Mouse (Mus musculus) kidney, embryonic 16.5 days (tissue): ENCODE results near the gene 5330417C22Rik. TPM values are rescaled to one million over a fixed set of nuclear protein-coding genes. Genes with fewer than 3 reads are reported as not detected.

Experiments used
- ATAC-seq: fragments of 200-750 bp; cut with Nextera tagmentation; 2 replicates; pipeline ENCODE4 v1.8.0; 2017; ENCODE audit warnings: moderate TSS enrichment; ENCODE audit not compliant: low FRiP score, low TSS enrichment
- H3K27ac ChIP-seq: fragments of 300-500 bp; sonication (generic); 2 replicates; pipeline ENCODE4 v1.5.1; 2014; ENCODE audit warnings: low read length
- H3K27me3 ChIP-seq: fragments of 300-500 bp; sonication (generic); 2 replicates; pipeline ENCODE4 v1.6.1; 2014; ENCODE audit warnings: low read length, control low read depth, mixed read lengths; ENCODE audit not compliant: insufficient read depth
- H3K36me3 ChIP-seq: fragments of 300-500 bp; sonication (generic); 2 replicates; pipeline ENCODE4 v1.6.1; 2014; ENCODE audit warnings: low read length, control low read depth, mixed read lengths; ENCODE audit not compliant: insufficient read depth
- H3K4me1 ChIP-seq: fragments of 300-500 bp; sonication (generic); 2 replicates; pipeline ENCODE4 v1.6.1; 2014; ENCODE audit warnings: low read length, control low read depth, mixed read lengths; ENCODE audit not compliant: insufficient read depth
- H3K4me2 ChIP-seq: fragments of 300-500 bp; sonication (generic); replicated peaks from 2 replicates; pipeline ENCODE4 v1.6.1; 2014; ENCODE audit warnings: low read depth, low read length
- H3K4me3 ChIP-seq: fragments of 300-500 bp; sonication (generic); 2 replicates; pipeline ENCODE4 v1.5.1; 2014; ENCODE audit warnings: mild to moderate bottlenecking, low read length
- H3K9ac ChIP-seq: fragments of 300-500 bp; sonication (generic); replicated peaks from 2 replicates; pipeline ENCODE4 v1.6.1; 2014; ENCODE audit warnings: low read length
- H3K9me3 ChIP-seq: fragments of 300-500 bp; sonication (generic); 2 replicates; pipeline ENCODE4 v1.6.1; 2016; ENCODE audit warnings: low read length, control low read depth
- WGBS: fragments of 180-500 bp; shearing (Covaris S2); extraction: QIAGEN DNeasy Blood & Tissue Kit; methylation state at CpG from one replicate; pipeline ENCODE4 v1.1.7; 2014; 5-methylcytosine and 5-hydroxymethylcytosine counted together
- polyA plus RNA-seq: library from polyadenylated mRNA; unstranded; fragments of >200 nt; fragmentation: Nextera tagmentation; extraction: Ambion mirVana; gene quantifications from 2 replicates; pipeline ENCODE4 v1.2.1, GENCODE M21; 2015

Gene 5330417C22Rik
- polyA plus RNA-seq, 1 experiment from 2014 or later = 1.4 TPM

GRCm38 (mm10) chr3:108423844-108424801 is 112.2 kb downstream of the 5330417C22Rik start:
- H3K9ac ChIP-seq = peak overlapping the region; percentile 43; the same call in 1 of the 2 replicates
- H3K27ac ChIP-seq = 0 out of 2 replicates have a peak overlapping the region, but pooled peaks have one; percentile 16
- H3K4me1 ChIP-seq = peaks cover 11% of the 10 kb centered on the region
- 18% methylated on average over 11 of the region's 11 CpGs for WGBS
- H3K36me3 ChIP-seq = peaks cover 34% of the 10 kb centered on the region
- H3K27me3 ChIP-seq = no peaks in the 10 kb centered on the region
- peak overlapping the region; percentile 33; the same call in 1 of the 2 replicates for H3K4me2 ChIP-seq
- H3K9me3 ChIP-seq = no peaks in the 10 kb centered on the region
- H3K4me3 ChIP-seq = 0 out of 2 replicates have a peak overlapping the region, but pooled peaks have one; percentile 12
- peak; percentile 74 for ATAC-seq

GRCm38 (mm10) chr3:108423006-108423405 is 113.3 kb downstream of the 5330417C22Rik start:
- peaks cover 11% of the 10 kb centered on the region for H3K4me1 ChIP-seq
- H3K27me3 ChIP-seq = no peaks in the 10 kb centered on the region
- 43% methylated on average over 6 of the region's 6 CpGs for WGBS
- H3K4me2 ChIP-seq = no peak overlapping the region
- peaks cover 23% of the 10 kb centered on the region for H3K36me3 ChIP-seq
- no peaks in the 10 kb centered on the region for H3K9me3 ChIP-seq
- no peak overlapping the region for H3K27ac ChIP-seq
- no peak for ATAC-seq
- no peak overlapping the region for H3K9ac ChIP-seq
- no peak overlapping the region for H3K4me3 ChIP-seq

GRCm38 (mm10) chr3:108415831-108416223 is 120.5 kb downstream of the 5330417C22Rik start:
- Histone ChIP-seq H3K9ac (peak overlapping the region; percentile 84), H3K36me3 (peaks cover 23% of the 10 kb centered on the region), H3K4me3 (peak overlapping the region; percentile 80), H3K4me2 (peak overlapping the region; percentile 96), H3K27me3 (peaks cover 7% of the 10 kb centered on the region), H3K27ac (peak overlapping the region; percentile 63), H3K9me3 (peaks cover 24% of the 10 kb centered on the region), H3K4me1 (peaks cover 26% of the 10 kb centered on the region)
- peak; percentile 57 for ATAC-seq
- under 1% methylated on average over 44 of the region's 48 CpGs for WGBS

- WGBS = 7% methylated on average over 54 of the region's 67 CpGs
- peak within 1 kb of the TSS; percentile 84 for H3K9ac ChIP-seq
- peaks cover 23% of the 10 kb centered on the region for H3K36me3 ChIP-seq
- H3K27me3 ChIP-seq = peaks cover 7% of the 10 kb centered on the region
- peaks cover 24% of the 10 kb centered on the region for H3K9me3 ChIP-seq
- peak within 1 kb of the TSS; percentile 63 for H3K27ac ChIP-seq
- no peak for ATAC-seq
- peak within 1 kb of the TSS; percentile 80 for H3K4me3 ChIP-seq
- H3K4me2 ChIP-seq = peak within 1 kb of the TSS; percentile 96
- H3K4me1 ChIP-seq = peaks cover 32% of the 10 kb centered on the region
These were observed 121.2 kb downstream of the 5330417C22Rik start, which contains the start of gene Celsr2 for GRCm38 (mm10) chr3:108414857-108415830. Gene Celsr2 (minus strand): TSS chr3:108415552.

- Histone ChIP-seq H3K27me3 (peaks cover 7% of the 10 kb centered on the region), H3K9ac (no peak overlapping the region), H3K4me2 (no peak overlapping the region), H3K9me3 (peaks cover 24% of the 10 kb centered on the region), H3K4me3 (no peak overlapping the region), H3K27ac (no peak overlapping the region), H3K36me3 (peaks cover 23% of the 10 kb centered on the region), H3K4me1 (peaks cover 41% of the 10 kb centered on the region)
- ATAC-seq = no peak
- 97% methylated on average over 35 of the region's 35 CpGs for WGBS
These were observed 122.5 kb downstream of the 5330417C22Rik start for GRCm38 (mm10) chr3:108413634-108414360.

GRCm38 (mm10) chr3:108411754-108412121 is 124.6 kb downstream of the 5330417C22Rik start:
- H3K36me3 ChIP-seq = peaks cover 26% of the 10 kb centered on the region
- H3K27ac ChIP-seq = peak overlapping the region; percentile 99
- peaks cover 42% of the 10 kb centered on the region for H3K4me1 ChIP-seq
- H3K9ac ChIP-seq = peak overlapping the region; percentile 61
- peaks cover 6% of the 10 kb centered on the region for H3K27me3 ChIP-seq
- 41% methylated on average over 8 of the region's 8 CpGs for WGBS
- peak overlapping the region; percentile 31 for H3K4me3 ChIP-seq
- peak overlapping the region; percentile 53 for H3K4me2 ChIP-seq
- H3K9me3 ChIP-seq = peaks cover 24% of the 10 kb centered on the region
- peak; percentile 85 for ATAC-seq

- Histone ChIP-seq H3K27ac (peak overlapping the region; percentile 99), H3K9ac (peak overlapping the region; percentile 61), H3K36me3 (peaks cover 32% of the 10 kb centered on the region), H3K4me3 (peak overlapping the region; percentile 31), H3K4me1 (peaks cover 45% of the 10 kb centered on the region), H3K9me3 (peaks cover 24% of the 10 kb centered on the region), H3K27me3 (peaks cover under 1% of the 10 kb centered on the region; the same call in 1 of the 2 replicates), H3K4me2 (peak overlapping the region; percentile 53)
- WGBS = 38% methylated on average over 5 of the region's 5 CpGs
- peak; percentile 83 for ATAC-seq
These were observed 125.1 kb downstream of the 5330417C22Rik start for GRCm38 (mm10) chr3:108411026-108411753.

GRCm38 (mm10) chr3:108410359-108410714 is 126.0 kb downstream of the 5330417C22Rik start:
- Histone ChIP-seq H3K27ac (peak overlapping the region; percentile 99), H3K4me2 (peak overlapping the region; percentile 53), H3K9me3 (peaks cover 24% of the 10 kb centered on the region), H3K4me3 (peak overlapping the region; percentile 31), H3K9ac (peak overlapping the region; percentile 67), H3K4me1 (peaks cover 53% of the 10 kb centered on the region), H3K36me3 (peaks cover 36% of the 10 kb centered on the region), H3K27me3 (no peaks in the 10 kb centered on the region)
- ATAC-seq = peak; percentile 2
- 16% methylated on average over 5 of the region's 5 CpGs for WGBS
